In genomic region chr2:117570987-117571386, GRCm38 (mm10) we compare ENCODE assay signal across 13 mouse cellular contexts.
DNase-seq lines count a peak whose midpoint lies in the region; ATAC-seq lines count a peak whose summit lies in the region.
"Had no signal": no experiment of that assay in that cellular context is flagged by ENCODE, and none has a peak within 500 bp of the region (broad histone marks: within the 10 kb centered on the region; RNA-seq: fewer than 3 reads in every experiment).

No protein-coding gene starts in this region.

- H3K9me3 ChIP-seq in hindbrain, embryonic 10.5 days = no peaks in the 10 kb centered on the region
- no peaks in the 10 kb centered on the region for H3K9me3 ChIP-seq in hindbrain, embryonic 13.5 days
- H3K9me3 ChIP-seq in heart, embryonic 16.5 days (replicated peaks; ENCODE audit: control insufficient read depth, low read length) = no peaks in the 10 kb centered on the region
- H3K9me3 ChIP-seq: forebrain, embryonic 12.5 days; limb, embryonic 15.5 days had no signal

- no peak overlapping the region for H3K4me2 ChIP-seq in hindbrain, embryonic 13.5 days
- H3K4me2 ChIP-seq in heart, embryonic 16.5 days (ENCODE audit: low read depth, low read length) = no peak overlapping the region
- H3K4me2 ChIP-seq: forebrain, embryonic 12.5 days; limb, embryonic 15.5 days had no signal

- ATAC-seq in hindbrain, embryonic 13.5 days (ENCODE audit: low FRiP score) = no peak
- ATAC-seq in heart, embryonic 16.5 days (replicated peaks; ENCODE audit: extremely low read depth, insufficient read depth, low FRiP score) = peak; percentile 67; the same call in 1 of the 2 replicates
- ATAC-seq: inflammation-experienced regulatory T-cells, adult 6 months had no signal

- H3K36me3 ChIP-seq in hindbrain, embryonic 10.5 days = no peaks in the 10 kb centered on the region
- no peaks in the 10 kb centered on the region for H3K36me3 ChIP-seq in hindbrain, embryonic 13.5 days
- no peaks in the 10 kb centered on the region for H3K36me3 ChIP-seq in heart, embryonic 16.5 days (ENCODE audit: control insufficient read depth, insufficient read depth)
- H3K36me3 ChIP-seq: forebrain, embryonic 12.5 days; limb, embryonic 15.5 days had no signal

- peak; percentile 30 for DNase-seq in hindbrain, embryonic 10.5 days (ENCODE audit: low spot score)
- peak; percentile 40 for DNase-seq in ovary, adult 18-20 months (ENCODE audit: low spot score)
- no peak for DNase-seq in ovary, postnatal 10 days (ENCODE audit: low spot score)
- peak; percentile 13 for DNase-seq in yolk sac, embryonic 10.5 days (ENCODE audit: low spot score)
- DNase-seq in left cerebral cortex, adult 9 months (ENCODE audit: low spot score in 2 of 2) = no peak
- DNase-seq: cerebellum, adult 18-20 months; lung, adult 18-20 months; thymus, postnatal 36 days had no signal

- no peak overlapping the region for H3K9ac ChIP-seq in hindbrain, embryonic 13.5 days
- no peak overlapping the region for H3K9ac ChIP-seq in heart, embryonic 16.5 days (ENCODE audit: low read length)
- H3K9ac ChIP-seq: forebrain, embryonic 12.5 days; limb, embryonic 15.5 days had no signal

- WGBS in hindbrain, embryonic 10.5 days = 68% methylated on average over 7 of the region's 7 CpGs
- 81% methylated on average over 7 of the region's 7 CpGs for WGBS in hindbrain, embryonic 13.5 days
- 29% methylated on average over 7 of the region's 7 CpGs for WGBS in heart, embryonic 16.5 days

- H3K4me1 ChIP-seq in hindbrain, embryonic 10.5 days (replicated peaks) = peaks cover 4% of the 10 kb centered on the region; the same call in 1 of the 2 replicates
- no peaks in the 10 kb centered on the region for H3K4me1 ChIP-seq in hindbrain, embryonic 13.5 days (replicated peaks)
- H3K4me1 ChIP-seq in heart, embryonic 16.5 days (ENCODE audit: control insufficient read depth, insufficient read depth, low read length) = peaks cover 11% of the 10 kb centered on the region
- H3K4me1 ChIP-seq: forebrain, embryonic 12.5 days had no signal

- H3K4me3 ChIP-seq in hindbrain, embryonic 10.5 days = no peak overlapping the region
- no peak overlapping the region for H3K4me3 ChIP-seq in hindbrain, embryonic 13.5 days
- H3K4me3 ChIP-seq in heart, embryonic 16.5 days (ENCODE audit: low read length) = no peak overlapping the region
- H3K4me3 ChIP-seq: forebrain, embryonic 12.5 days; limb, embryonic 15.5 days had no signal

- H3K27me3 ChIP-seq in hindbrain, embryonic 10.5 days (ENCODE audit: insufficient read depth, poor library complexity, severe bottlenecking) = no peaks in the 10 kb centered on the region
- H3K27me3 ChIP-seq in hindbrain, embryonic 13.5 days = no peaks in the 10 kb centered on the region
- H3K27me3 ChIP-seq in heart, embryonic 16.5 days (ENCODE audit: control insufficient read depth, insufficient read depth, low read length) = no peaks in the 10 kb centered on the region
- H3K27me3 ChIP-seq: forebrain, embryonic 12.5 days; limb, embryonic 15.5 days had no signal

- no peak overlapping the region for H3K27ac ChIP-seq in hindbrain, embryonic 10.5 days
- H3K27ac ChIP-seq in hindbrain, embryonic 13.5 days = no peak overlapping the region
- peak overlapping the region; percentile 25 for H3K27ac ChIP-seq in heart, embryonic 16.5 days (ENCODE audit: low read length)
- H3K27ac ChIP-seq: forebrain, embryonic 12.5 days; limb, embryonic 15.5 days had no signal

Comparison
In these comparisons a context has a peak if more than half of its experiments do, and no peak if none do; other contexts are left out.
1. DNase-seq: peak in hindbrain, embryonic 10.5 days (single experiment), ovary, adult 18-20 months (single experiment) and yolk sac, embryonic 10.5 days (single experiment); none in ovary, postnatal 10 days (single experiment) and left cerebral cortex, adult 9 months (0 of 2).